Mouse (Mus musculus) ES-Bruce4 (cell line): Measurements from ENCODE around the gene Gm26620.

Experiments
- CTCF ChIP-seq: IDR thresholded peaks from one replicate; pipeline ENCODE4 v1.8.1; 2011; ENCODE audit warnings: low read depth, low read length
- EP300 ChIP-seq: IDR thresholded peaks from 2 replicates; pipeline ENCODE4 v1.6.1; 2011; ENCODE audit warnings: low read depth, low read length; ENCODE audit not compliant: insufficient read depth

DNA sequence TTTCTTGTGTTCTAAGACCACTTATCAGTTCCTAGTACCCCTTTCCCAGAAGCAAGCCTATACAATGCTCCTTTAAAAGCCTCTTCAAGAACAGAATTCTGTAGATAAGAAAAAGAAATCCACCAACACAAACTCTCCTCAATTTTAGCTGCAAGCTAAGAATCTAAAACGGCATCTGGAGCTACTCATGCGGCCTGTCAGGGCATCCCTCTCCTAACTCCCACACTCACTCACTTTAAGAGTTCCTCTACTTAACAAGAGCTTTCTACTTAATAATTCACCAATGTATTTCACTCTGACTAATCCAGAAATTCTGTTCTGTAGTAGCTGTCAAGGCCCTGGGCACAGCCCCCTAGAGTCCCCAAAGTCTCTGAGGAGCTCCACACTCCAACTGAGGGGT lies 6.8 kb downstream of the Gm26620 start:
- no peak for TF ChIP-seq CTCF
- TF ChIP-seq EP300: no peak
